Mouse (Mus musculus) forebrain, embryonic 13.5 days (tissue): Measurements from ENCODE around the gene Ranbp17. TPM values are rescaled to one million over a fixed set of nuclear protein-coding genes. Genes with fewer than 3 reads are reported as not detected.
"Not testable (repeated sequence)": the region's sequence is repeated elsewhere in the genome, so short reads cannot be mapped to it uniquely, and the experiment has no call there.

Source experiments
- ATAC-seq: fragments of 200-750 bp; cut with Nextera tagmentation; 2 replicates; pipeline ENCODE4 v1.8.0; 2017
- H3K27ac ChIP-seq: fragments of 300-500 bp; sonication (generic); 2 replicates; pipeline ENCODE4 v1.5.1; 2015; ENCODE audit warnings: inconsistent platforms, mild to moderate bottlenecking, moderate library complexity
- H3K27me3 ChIP-seq: fragments of 300-500 bp; sonication (generic); 2 replicates; pipeline ENCODE4 v1.6.1; 2015; ENCODE audit warnings: mild to moderate bottlenecking, inconsistent platforms
- H3K36me3 ChIP-seq: fragments of 300-500 bp; sonication (generic); 2 replicates; pipeline ENCODE4 v1.6.1; 2015; ENCODE audit warnings: mild to moderate bottlenecking, inconsistent platforms; ENCODE audit not compliant: poor library complexity, severe bottlenecking
- H3K4me1 ChIP-seq: fragments of 300-500 bp; sonication (generic); 2 replicates; pipeline ENCODE4 v1.6.1; 2015; ENCODE audit warnings: inconsistent platforms
- H3K4me2 ChIP-seq: fragments of 300-500 bp; sonication (generic); 2 replicates; pipeline ENCODE4 v1.6.1; 2015; ENCODE audit warnings: inconsistent platforms, mild to moderate bottlenecking, moderate library complexity
- H3K4me3 ChIP-seq: fragments of 300-500 bp; sonication (generic); 2 replicates; pipeline ENCODE4 v1.5.1; 2015; ENCODE audit warnings: mild to moderate bottlenecking, inconsistent platforms
- H3K9ac ChIP-seq: fragments of 300-500 bp; sonication (generic); 2 replicates; pipeline ENCODE4 v1.6.1; 2015; ENCODE audit warnings: mild to moderate bottlenecking, inconsistent platforms
- H3K9me3 ChIP-seq: fragments of 300-500 bp; sonication (generic); replicated peaks from 2 replicates; pipeline ENCODE4 v1.6.1; 2016; ENCODE audit warnings: inconsistent platforms
- WGBS: fragments of 180-500 bp; shearing (Covaris S2); methylation state at CpG from one replicate; pipeline ENCODE4 v1.1.7; 2015; 5-methylcytosine and 5-hydroxymethylcytosine counted together
- polyA plus RNA-seq: library from polyadenylated mRNA; unstranded; fragments of >200 nt; fragmentation: Nextera tagmentation; extraction: Ambion mirVana; gene quantifications from 2 replicates; pipeline ENCODE4 v1.2.1, GENCODE M21; 2015

The Ranbp17 gene
- polyA plus RNA-seq, 1 experiment from 2014 or later, result 8.5 TPM

DNA sequence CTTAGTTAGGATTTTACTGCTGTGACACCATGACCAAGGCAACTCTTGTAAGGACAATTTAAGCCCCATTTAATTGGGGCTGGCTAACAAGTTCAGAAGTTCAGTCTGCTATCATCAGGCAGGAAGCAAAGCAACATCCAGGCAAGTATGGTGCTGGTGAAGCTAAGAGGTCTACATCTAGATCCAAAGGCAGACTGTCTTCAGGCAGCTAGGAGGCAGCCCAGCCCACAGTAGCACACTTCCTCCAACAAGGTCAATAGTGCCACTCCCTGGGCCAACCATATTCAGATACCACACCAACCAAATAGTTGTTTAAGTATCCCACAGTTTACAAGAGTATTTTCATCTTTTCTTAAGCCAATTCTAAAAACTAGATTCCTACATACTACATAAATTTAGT is 4.1 kb downstream of the Ranbp17 start:
- peaks cover 4% of the 10 kb centered on the region; the same call in 1 of the 2 replicates for H3K4me1 ChIP-seq
- no peak overlapping the region for H3K27ac ChIP-seq
- no peak overlapping the region for H3K4me2 ChIP-seq
- H3K4me3 ChIP-seq, result no peak overlapping the region
- no peaks in the 10 kb centered on the region for H3K27me3 ChIP-seq
- no peak overlapping the region for H3K9ac ChIP-seq
- no peaks in the 10 kb centered on the region for H3K9me3 ChIP-seq
- ATAC-seq, result no peak
- no peaks in the 10 kb centered on the region for H3K36me3 ChIP-seq

DNA sequence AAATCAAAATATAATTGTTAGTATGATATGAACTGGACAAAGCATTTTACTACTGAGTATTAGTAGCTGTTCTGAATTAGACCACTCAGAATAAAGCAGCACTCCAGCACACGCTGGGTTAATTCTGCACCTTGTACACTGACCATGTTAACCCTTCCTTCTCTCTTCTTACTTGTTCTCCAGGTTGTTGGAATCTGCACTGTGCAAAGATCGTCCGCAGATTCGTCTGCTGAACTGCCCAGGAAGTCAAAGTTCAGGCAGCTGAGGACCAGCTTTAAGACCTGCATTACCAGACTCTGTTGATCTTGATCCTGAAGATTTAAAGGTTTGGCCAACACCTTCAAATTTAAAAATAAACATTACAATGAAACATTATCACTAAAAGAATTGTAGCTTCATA is 27.8 kb downstream of the Ranbp17 start:
- H3K4me1 ChIP-seq, result no peaks in the 10 kb centered on the region
- no peak overlapping the region for H3K4me3 ChIP-seq
- ATAC-seq, result no peak
- no peak overlapping the region for H3K27ac ChIP-seq
- 0 out of 2 replicates have a peak, but pooled peaks cover 7% of the 10 kb centered on the region for H3K36me3 ChIP-seq
- H3K27me3 ChIP-seq, result no peaks in the 10 kb centered on the region
- no peak overlapping the region for H3K9ac ChIP-seq
- WGBS, result 83% methylated on average over 4 of the region's 4 CpGs
- no peaks in the 10 kb centered on the region for H3K9me3 ChIP-seq
- H3K4me2 ChIP-seq, result no peak overlapping the region

DNA sequence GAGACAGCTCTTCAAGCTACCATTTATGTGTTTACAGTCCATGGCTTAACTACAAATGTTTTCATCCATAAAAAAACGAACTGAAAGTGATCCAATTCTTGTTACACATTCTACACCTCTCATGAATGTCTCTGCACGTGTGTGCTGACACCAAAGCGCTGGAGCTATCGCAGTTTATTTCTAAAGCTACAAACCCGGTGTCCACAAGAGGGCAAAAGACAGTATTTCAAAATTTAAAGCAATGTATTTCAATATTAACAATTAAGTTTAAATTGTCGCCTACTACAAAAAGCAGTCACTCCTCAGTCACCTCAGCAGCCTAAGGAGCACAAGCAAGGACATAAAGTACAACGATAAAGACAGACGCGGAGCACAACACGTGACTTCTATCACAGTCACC is 33.1 kb downstream of the Ranbp17 start:
- Histone ChIP-seq H3K4me3 (no peak overlapping the region), H3K36me3 (0 out of 2 replicates have a peak, but pooled peaks cover 1% of the 10 kb centered on the region), H3K4me2 (no peak overlapping the region), H3K27me3 (no peaks in the 10 kb centered on the region), H3K4me1 (no peaks in the 10 kb centered on the region), H3K9me3 (no peaks in the 10 kb centered on the region), H3K27ac (no peak overlapping the region), H3K9ac (no peak overlapping the region)
- 88% methylated on average over 10 of the region's 10 CpGs for WGBS
- no peak for ATAC-seq

DNA sequence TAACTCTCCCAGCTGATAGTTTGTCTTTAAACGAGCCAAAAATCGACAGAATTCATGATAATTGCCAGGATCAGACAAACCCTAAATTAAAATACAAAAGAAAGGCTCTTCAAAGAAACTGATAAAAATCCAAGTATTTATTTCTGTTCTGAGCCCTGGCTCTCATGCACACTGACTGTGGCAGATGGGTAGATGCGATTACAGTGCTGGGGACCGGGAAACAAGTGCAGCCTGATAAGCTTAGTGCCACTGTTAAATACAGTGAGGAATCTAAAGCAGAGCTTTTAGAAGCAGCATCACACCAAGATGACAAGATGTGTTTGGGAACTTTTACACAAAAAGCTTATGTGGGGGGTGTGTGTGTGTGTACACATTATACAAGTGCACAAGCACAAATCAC is 34.3 kb downstream of the Ranbp17 start:
- WGBS, result 83% methylated on average over 4 of the region's 4 CpGs
- H3K9ac ChIP-seq, result no peak overlapping the region
- no peak for ATAC-seq
- H3K36me3 ChIP-seq, result no peaks in the 10 kb centered on the region
- H3K27me3 ChIP-seq, result no peaks in the 10 kb centered on the region
- no peaks in the 10 kb centered on the region for H3K9me3 ChIP-seq
- H3K27ac ChIP-seq, result no peak overlapping the region
- H3K4me2 ChIP-seq, result no peak overlapping the region
- no peaks in the 10 kb centered on the region for H3K4me1 ChIP-seq
- no peak overlapping the region for H3K4me3 ChIP-seq

DNA sequence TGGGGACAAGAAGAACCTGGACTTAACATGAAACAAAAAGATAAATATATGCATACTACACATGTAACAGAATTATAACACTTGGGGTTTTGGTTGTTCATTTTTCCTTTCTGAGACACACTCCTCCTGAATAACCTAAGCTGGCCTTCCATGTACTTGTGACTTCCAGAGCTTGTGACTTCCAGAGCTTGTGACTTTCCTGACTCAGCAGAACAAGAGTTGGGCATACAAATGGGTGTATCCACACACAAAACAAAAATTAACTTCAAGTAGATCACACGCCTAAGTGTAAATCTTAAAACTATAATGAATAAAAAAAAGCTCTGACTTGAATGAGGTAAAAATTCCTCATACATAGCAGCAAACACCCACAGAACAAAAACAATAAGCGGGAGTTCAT is 36.9 kb downstream of the Ranbp17 start:
- 93% methylated on average over 2 of the region's 2 CpGs for WGBS

DNA sequence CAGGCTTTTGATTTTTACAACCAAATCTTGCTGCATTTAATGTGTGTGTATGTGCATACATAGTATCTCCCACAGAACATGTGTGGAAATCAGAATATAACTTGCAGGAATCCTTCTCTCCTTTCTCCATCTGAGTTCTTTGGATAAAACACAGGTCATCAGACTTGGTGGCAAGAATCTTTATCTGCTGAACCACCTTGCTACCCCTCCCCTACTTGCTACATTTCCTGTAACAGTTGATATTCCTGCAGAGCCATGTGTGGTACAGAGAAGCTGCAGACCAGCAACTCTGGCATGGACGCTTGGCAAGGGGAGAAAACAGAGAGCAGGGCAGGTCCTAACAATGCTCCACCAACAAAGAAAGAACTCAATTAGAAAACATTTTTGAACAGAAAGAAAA is 52.4 kb downstream of the Ranbp17 start:
- H3K36me3 ChIP-seq, result no peaks in the 10 kb centered on the region
- H3K4me1 ChIP-seq, result no peaks in the 10 kb centered on the region
- H3K27ac ChIP-seq, result no peak overlapping the region
- no peaks in the 10 kb centered on the region for H3K9me3 ChIP-seq
- WGBS, result 56% methylated on average over 1 of the region's 1 CpGs
- no peaks in the 10 kb centered on the region for H3K27me3 ChIP-seq
- no peak overlapping the region for H3K4me2 ChIP-seq
- no peak for ATAC-seq
- H3K9ac ChIP-seq, result no peak overlapping the region
- H3K4me3 ChIP-seq, result no peak overlapping the region

More for the DNA sequence above, 36.9 kb downstream of the Ranbp17 start:
- no peak overlapping the region for H3K4me2 ChIP-seq
- no peak overlapping the region for H3K4me3 ChIP-seq
- no peak for ATAC-seq
- H3K9me3 ChIP-seq, result no peaks in the 10 kb centered on the region
- H3K27me3 ChIP-seq, result no peaks in the 10 kb centered on the region
- H3K27ac ChIP-seq, result no peak overlapping the region
- H3K9ac ChIP-seq, result no peak overlapping the region
- no peaks in the 10 kb centered on the region for H3K36me3 ChIP-seq
- H3K4me1 ChIP-seq, result no peaks in the 10 kb centered on the region

DNA sequence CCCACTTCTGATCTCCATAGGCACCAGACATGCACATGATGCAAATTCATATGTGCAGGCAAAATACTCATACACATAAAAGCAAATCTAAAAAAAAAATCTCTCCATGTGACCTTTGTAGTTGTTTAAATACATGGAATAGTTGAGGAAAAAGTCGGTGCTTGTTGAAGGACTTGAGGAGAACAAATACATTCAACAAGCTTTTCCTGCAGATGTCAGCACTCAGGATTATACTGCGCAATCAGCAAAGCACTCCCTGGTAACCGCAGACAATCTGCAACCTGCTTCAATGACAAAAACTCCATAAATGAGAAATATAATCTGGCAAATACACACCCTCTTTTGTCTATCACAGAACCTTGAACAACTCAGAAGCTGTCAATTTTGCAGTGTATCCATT is 59.5 kb downstream of the Ranbp17 start:
- no peak overlapping the region for H3K4me3 ChIP-seq

DNA sequence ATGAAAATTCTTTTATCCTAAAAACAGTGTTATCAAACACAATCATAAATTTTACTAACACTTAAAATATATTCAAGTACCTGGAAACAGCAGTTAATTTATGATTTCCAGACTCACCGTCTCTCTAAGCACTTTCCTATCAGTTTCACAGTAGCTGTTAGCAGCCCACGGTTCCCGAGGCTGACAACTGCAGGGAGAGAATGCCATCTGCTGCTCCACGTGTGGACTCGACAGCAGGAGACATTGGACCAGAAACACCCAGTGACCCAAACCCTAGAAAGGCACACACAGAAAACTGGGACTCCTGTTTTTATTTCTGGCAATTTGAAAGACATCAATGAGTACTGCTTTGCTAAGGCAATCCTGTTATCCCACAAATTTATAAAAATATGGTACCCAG is 79.7 kb downstream of the Ranbp17 start:
- Histone ChIP-seq H3K27me3 (no peaks in the 10 kb centered on the region), H3K36me3 (no peaks in the 10 kb centered on the region), H3K9ac (no peak overlapping the region), H3K9me3 (no peaks in the 10 kb centered on the region), H3K27ac (no peak overlapping the region), H3K4me1 (no peaks in the 10 kb centered on the region), H3K4me2 (no peak overlapping the region), H3K4me3 (no peak overlapping the region)
- WGBS, result 47% methylated on average over 5 of the region's 5 CpGs
- no peak for ATAC-seq

More for the DNA sequence above, 59.5 kb downstream of the Ranbp17 start:
- H3K4me2 ChIP-seq, result no peak overlapping the region
- H3K4me1 ChIP-seq, result no peaks in the 10 kb centered on the region
- ATAC-seq, result no peak
- H3K27me3 ChIP-seq, result no peaks in the 10 kb centered on the region
- no peaks in the 10 kb centered on the region for H3K9me3 ChIP-seq
- no peak overlapping the region for H3K27ac ChIP-seq
- 92% methylated on average over 3 of the region's 3 CpGs for WGBS
- H3K9ac ChIP-seq, result no peak overlapping the region
- no peaks in the 10 kb centered on the region for H3K36me3 ChIP-seq

DNA sequence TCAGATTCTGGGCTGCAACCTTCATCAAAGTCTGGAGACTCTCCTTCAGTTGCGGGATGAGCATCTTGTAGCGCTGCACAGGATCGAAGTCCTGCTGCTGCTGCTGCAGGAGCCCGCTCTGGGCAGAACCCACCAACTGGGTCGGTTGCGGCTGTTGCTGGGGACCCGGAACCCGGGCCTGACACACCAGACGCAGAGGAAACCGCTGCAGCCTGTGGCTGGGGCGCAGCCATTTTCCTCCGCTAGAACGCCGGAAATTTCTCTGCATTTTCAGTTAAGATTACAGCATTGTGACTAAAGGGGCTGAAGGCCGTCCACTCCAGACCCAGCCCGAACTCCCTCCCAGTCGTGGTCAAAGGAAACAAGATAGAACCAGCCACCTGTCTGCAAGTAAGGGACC is 85.3 kb downstream of the Ranbp17 start:
- not testable (repeated sequence) for H3K9me3 ChIP-seq, H3K27me3 ChIP-seq, H3K4me3 ChIP-seq, H3K36me3 ChIP-seq, ATAC-seq, H3K9ac ChIP-seq, H3K4me2 ChIP-seq, H3K27ac ChIP-seq, H3K4me1 ChIP-seq
- WGBS, result 95% methylated on average over 17 of the region's 17 CpGs

DNA sequence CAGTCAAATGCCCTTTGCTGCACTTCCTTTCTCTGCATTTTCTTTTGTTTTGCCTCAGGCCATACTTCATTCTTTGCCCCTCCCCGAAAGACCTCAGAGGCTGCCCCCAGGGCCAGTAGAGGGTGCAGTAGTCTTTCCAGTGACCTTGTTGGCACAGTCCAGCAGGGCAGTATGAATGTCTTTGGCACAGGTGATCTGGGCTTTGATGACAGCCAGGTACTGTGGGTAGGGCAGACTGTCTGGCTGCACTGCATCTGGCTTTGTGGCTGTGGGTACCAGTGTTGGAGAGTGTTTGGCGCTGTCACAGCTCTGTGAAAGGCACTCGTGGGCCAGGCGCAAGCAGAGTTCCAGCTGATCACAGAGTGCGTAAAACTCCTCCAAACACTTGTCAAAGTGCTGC is 85.8 kb downstream of the Ranbp17 start:
- not testable (repeated sequence) for H3K36me3 ChIP-seq, H3K4me2 ChIP-seq, H3K27ac ChIP-seq, H3K9ac ChIP-seq, ATAC-seq, H3K9me3 ChIP-seq, H3K4me3 ChIP-seq, H3K4me1 ChIP-seq, H3K27me3 ChIP-seq
- WGBS, result 84% methylated on average over 5 of the region's 5 CpGs

DNA sequence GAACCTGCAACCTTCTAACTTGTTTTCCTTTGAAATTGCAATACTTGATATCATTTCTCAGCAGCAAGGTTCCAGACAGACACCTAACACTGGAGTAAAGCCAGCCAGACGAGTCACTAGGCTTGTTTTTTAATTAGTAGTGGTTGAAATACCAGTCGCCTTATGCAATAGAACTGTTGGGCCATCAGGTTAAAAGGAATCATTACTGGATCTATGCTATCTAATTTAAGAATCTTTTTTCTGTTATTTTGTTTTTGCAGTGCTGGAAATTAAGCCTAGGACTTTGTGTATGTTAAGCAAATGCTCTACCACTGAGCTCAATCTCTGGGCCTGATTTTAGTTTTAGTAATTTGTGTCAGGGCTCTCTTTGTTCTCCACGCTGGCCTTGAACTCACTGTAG is 91.3 kb downstream of the Ranbp17 start:
- H3K9me3 ChIP-seq, result no peaks in the 10 kb centered on the region
- no peaks in the 10 kb centered on the region for H3K36me3 ChIP-seq
- no peaks in the 10 kb centered on the region for H3K27me3 ChIP-seq
- 82% methylated on average over 3 of the region's 3 CpGs for WGBS
- no peak overlapping the region for H3K4me3 ChIP-seq
- no peak overlapping the region for H3K4me2 ChIP-seq
- no peak overlapping the region for H3K9ac ChIP-seq
- no peaks in the 10 kb centered on the region for H3K4me1 ChIP-seq
- H3K27ac ChIP-seq, result no peak overlapping the region
- no peak for ATAC-seq

DNA sequence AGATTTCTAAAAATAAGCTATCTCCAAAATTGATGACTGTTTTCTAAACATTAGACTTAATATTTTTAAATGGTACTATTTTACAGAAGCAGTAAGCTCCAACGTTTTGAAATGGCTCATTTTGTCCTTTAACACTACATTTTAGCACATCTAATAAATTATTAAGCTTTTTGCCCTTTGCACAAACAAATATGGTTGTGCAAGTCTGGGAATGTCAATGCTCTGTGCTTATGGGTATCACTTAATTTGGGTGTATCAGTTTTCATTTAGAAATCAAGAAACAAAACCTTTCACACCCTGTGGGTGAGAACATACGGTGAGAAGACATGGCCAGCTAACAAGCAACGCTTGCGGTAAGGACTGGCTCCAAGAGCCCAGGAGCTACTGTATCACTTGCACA is 108.9 kb downstream of the Ranbp17 start:
- no peak overlapping the region for H3K4me3 ChIP-seq
- H3K4me1 ChIP-seq, result no peaks in the 10 kb centered on the region
- H3K9ac ChIP-seq, result no peak overlapping the region
- 87% methylated on average over 4 of the region's 4 CpGs for WGBS
- H3K4me2 ChIP-seq, result no peak overlapping the region
- no peaks in the 10 kb centered on the region for H3K27me3 ChIP-seq
- no peaks in the 10 kb centered on the region for H3K36me3 ChIP-seq
- H3K9me3 ChIP-seq, result no peaks in the 10 kb centered on the region
- no peak for ATAC-seq
- no peak overlapping the region for H3K27ac ChIP-seq

DNA sequence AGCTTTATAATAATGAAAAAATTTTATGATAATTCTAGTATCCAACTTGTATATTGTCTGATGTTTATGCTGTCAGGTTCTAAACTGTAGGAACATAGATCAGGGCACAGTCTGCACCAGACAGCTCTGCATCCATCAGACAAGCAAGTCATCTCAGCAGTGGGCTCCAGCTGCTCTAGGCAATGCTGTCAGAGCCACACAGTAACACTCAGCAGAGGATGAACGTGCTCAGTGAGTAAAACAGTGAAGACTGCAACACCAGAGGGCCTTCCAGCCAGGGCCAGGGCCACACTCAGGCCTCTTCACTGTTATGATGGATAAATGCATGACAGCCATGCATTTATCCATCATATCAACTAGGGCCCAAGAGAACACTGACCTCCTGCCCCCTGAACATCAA is 114.2 kb downstream of the Ranbp17 start:
- no peak for ATAC-seq
- no peaks in the 10 kb centered on the region for H3K9me3 ChIP-seq
- no peak overlapping the region for H3K4me3 ChIP-seq
- H3K9ac ChIP-seq, result no peak overlapping the region
- no peak overlapping the region for H3K27ac ChIP-seq
- no peak overlapping the region for H3K4me2 ChIP-seq
- no peaks in the 10 kb centered on the region for H3K27me3 ChIP-seq
- H3K36me3 ChIP-seq, result no peaks in the 10 kb centered on the region
- WGBS, result 75% methylated on average over 1 of the region's 1 CpGs
- H3K4me1 ChIP-seq, result no peaks in the 10 kb centered on the region
